Mouse (Mus musculus): ENCODE measurements around the gene Cdsn. TPM values are rescaled to one million over a fixed set of nuclear protein-coding genes. Genes with fewer than 3 reads are reported as not detected.

Cdsn gene
- total and polyA plus RNA-seq, 3 experiments: 0.27 to 1.1 (median 0.29) TPM

DNA sequence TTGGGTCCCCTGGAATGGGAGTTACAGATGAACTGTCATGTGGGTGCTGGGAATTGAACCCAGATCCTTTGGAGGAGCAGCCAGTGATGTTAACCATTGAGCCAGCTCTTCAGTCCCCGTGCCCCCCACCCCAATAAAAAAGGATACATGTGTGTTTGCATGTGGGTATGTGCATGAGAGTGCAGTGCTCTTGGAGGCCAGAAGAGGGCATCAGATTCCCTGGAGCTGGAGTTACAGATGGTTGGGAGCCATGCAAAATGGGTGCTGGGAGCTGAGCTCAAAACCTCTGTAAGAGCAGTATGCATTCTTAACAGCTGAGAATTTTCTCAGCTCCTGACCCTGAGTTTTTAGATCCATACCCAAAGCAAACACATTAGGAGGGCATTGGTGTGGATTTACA lies 35.4 kb downstream of the Cdsn start:
- no peak overlapping the region for H3K27ac ChIP-seq
- H3K36me3 ChIP-seq (ENCODE audit: control insufficient read depth, insufficient read depth, low read length): no peaks in the 10 kb centered on the region
- no peak for DNase-seq
- H3K4me3 ChIP-seq: no peak overlapping the region
- peaks cover 2% of the 10 kb centered on the region for H3K4me1 ChIP-seq (ENCODE audit: control insufficient read depth, insufficient read depth, low read length)
- TF ChIP-seq POLR2A (IDR thresholded peaks at IDR 0.05; ENCODE audit: insufficient read depth, low read depth, low read length) (no peak), CTCF (IDR thresholded peaks at IDR 0.05) (no peak), EP300 (IDR thresholded peaks at IDR 0.05; ENCODE audit: insufficient read depth, low read depth, low read length) (no peak)
- intact Hi-C loops (cut with DNase I): no loop called here
- WGBS: 61% methylated on average over 1 of the region's 1 CpGs
- no peaks in the 10 kb centered on the region for H3K27me3 ChIP-seq (ENCODE audit: control insufficient read depth, insufficient read depth, low read length)
- H3K9ac ChIP-seq (ENCODE audit: low read depth, low read length): no peak overlapping the region
- H3K79me2 ChIP-seq (replicated peaks; ENCODE audit: control insufficient read depth, insufficient read depth, low read length): no peaks in the 10 kb centered on the region

DNA sequence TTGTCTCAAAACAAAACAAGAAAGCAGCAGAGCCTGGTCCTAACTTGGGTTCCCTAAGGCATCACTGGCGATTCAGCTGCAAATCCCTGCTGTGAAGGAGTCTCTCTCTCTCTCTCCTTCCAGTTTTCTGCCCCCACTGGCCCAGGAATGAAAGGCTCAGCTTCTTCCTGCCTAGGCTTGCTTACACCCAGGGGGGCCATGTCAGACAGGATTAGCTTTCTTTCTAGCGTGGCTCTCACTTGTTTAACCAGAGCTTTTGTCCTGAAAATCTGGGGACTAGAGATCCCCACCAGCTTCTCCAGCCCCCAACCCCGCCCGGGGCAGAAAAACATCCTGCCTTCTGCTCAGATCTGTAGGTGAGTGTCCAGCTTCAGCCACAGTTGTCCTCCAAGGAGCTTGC lies 36.5 kb downstream of the Cdsn start:
- TF ChIP-seq CTCF (IDR thresholded peaks at IDR 0.05): no peak
- TF ChIP-seq EP300 (IDR thresholded peaks at IDR 0.05; ENCODE audit: insufficient read depth, low read depth, low read length): no peak
- TF ChIP-seq POLR2A (IDR thresholded peaks at IDR 0.05; ENCODE audit: insufficient read depth, low read depth, low read length): no peak
- no peak for DNase-seq
- H3K4me1 ChIP-seq (ENCODE audit: control insufficient read depth, insufficient read depth, low read length): peaks cover 2% of the 10 kb centered on the region
- H3K36me3 ChIP-seq (ENCODE audit: control insufficient read depth, insufficient read depth, low read length): no peaks in the 10 kb centered on the region
- H3K9ac ChIP-seq (ENCODE audit: low read depth, low read length): no peak overlapping the region
- WGBS: 34% methylated on average over 4 of the region's 4 CpGs
- no peak overlapping the region for H3K4me3 ChIP-seq
- no peaks in the 10 kb centered on the region for H3K27me3 ChIP-seq (ENCODE audit: control insufficient read depth, insufficient read depth, low read length)
- intact Hi-C loops (cut with DNase I): no loop called here
- H3K79me2 ChIP-seq (replicated peaks; ENCODE audit: control insufficient read depth, insufficient read depth, low read length): no peaks in the 10 kb centered on the region
- no peak overlapping the region for H3K27ac ChIP-seq

DNA sequence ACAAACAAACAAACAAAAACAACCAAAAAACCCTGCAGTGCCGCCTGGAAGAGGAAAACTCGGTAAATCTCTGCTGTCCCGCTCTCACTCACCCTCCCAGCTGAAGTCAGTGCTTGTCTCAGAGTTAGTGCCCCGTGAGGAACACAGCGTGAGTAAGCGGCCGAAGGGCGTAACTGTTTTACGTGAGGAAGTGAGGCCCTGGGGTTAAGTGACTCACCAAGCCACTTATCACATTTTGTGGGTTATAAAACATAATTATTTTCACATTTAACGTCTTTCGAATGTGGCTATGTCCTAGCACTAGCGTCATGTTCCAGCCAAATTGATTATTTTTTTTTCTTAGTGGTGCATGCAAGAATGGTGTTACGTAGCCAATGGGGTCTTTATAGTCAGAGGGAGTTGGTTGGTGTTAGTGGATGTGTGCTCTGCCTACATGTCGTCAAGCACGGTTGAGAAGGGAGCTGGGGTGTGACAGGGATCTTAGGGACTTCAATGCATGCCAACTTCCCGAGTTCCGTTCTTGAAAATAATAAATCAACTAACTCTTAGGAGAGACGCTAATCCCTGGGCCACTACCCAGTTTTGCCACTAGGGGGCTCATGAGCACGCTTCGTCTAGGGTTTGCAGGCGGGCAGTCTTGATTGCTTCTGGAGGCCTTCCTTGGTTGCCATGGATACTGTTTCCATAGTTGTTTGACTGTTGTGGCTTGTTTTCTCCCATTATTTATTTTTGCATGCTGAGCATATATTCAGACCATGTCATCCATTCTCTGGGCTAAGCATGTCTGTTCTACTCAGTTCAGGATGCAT lies 38.7 kb downstream of the Cdsn start:
- WGBS: 38% methylated on average over 21 of the region's 21 CpGs
- Histone ChIP-seq H3K36me3 (ENCODE audit: control insufficient read depth, insufficient read depth, low read length) (no peaks in the 10 kb centered on the region), H3K4me3 (no peak overlapping the region), H3K79me2 (replicated peaks; ENCODE audit: control insufficient read depth, insufficient read depth, low read length) (no peaks in the 10 kb centered on the region), H3K4me1 (ENCODE audit: control insufficient read depth, insufficient read depth, low read length) (peaks cover 2% of the 10 kb centered on the region), H3K27me3 (ENCODE audit: control insufficient read depth, insufficient read depth, low read length) (no peaks in the 10 kb centered on the region), H3K9ac (ENCODE audit: low read depth, low read length) (no peak overlapping the region), H3K27ac (no peak overlapping the region)
- peak; percentile 63 to 76 for DNase-seq
- peak; percentile 95 for TF ChIP-seq CTCF (IDR thresholded peaks at IDR 0.05)
- no peak for TF ChIP-seq EP300 (IDR thresholded peaks at IDR 0.05; ENCODE audit: insufficient read depth, low read depth, low read length)
- intact Hi-C loops (cut with DNase I): loop anchor here (5.0 kb wide), 1 partner anchor 137 kb away; no protein-coding TSS in a partner anchor

DNA sequence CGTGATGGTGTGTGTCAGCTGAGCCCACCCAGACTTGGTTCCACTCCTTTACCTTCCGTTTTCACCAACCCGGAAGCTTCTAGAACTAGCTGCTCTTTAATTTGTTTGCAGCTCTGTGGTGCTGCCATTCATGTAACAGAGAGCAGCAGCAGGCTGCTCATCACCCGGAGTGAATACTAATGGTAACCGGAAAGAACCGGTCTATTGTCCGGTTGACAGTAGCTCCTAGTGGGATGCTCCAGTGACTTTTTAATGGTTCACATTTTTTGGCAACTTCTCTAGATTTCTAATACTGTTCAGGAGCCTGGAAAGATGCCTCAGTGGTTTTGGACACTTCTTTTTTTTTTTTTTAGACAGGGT lies 39.3 kb downstream of the Cdsn start:
- 91% methylated on average over 7 of the region's 7 CpGs for WGBS
- intact Hi-C loops (cut with DNase I): loop anchor here (5.0 kb wide), 1 partner anchor 136 kb away; no protein-coding TSS in a partner anchor

DNA sequence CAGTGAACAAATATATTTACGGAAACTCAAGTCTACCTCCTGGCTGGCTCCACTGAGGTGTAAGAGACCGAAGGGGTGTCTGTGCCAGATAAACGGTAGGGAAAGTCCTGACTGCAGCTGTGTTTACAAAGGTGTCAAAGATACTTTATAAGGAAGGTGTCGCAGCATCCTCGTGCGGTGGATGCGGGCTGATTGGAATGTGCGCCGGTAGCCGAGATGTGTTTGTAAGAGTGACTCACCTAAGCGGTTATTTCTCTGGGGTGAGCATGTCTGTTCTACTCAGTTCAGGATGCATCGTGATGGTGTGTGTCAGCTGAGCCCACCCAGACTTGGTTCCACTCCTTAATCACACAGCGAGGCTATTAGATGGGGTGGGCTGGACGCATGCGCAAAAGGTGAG lies 39.8 kb downstream of the Cdsn start:
- Histone ChIP-seq H3K36me3 (ENCODE audit: control insufficient read depth, insufficient read depth, low read length) (no peaks in the 10 kb centered on the region), H3K4me1 (ENCODE audit: control insufficient read depth, insufficient read depth, low read length) (peaks cover 2% of the 10 kb centered on the region), H3K4me3 (no peak overlapping the region), H3K9ac (ENCODE audit: low read depth, low read length) (no peak overlapping the region), H3K79me2 (replicated peaks; ENCODE audit: control insufficient read depth, insufficient read depth, low read length) (no peaks in the 10 kb centered on the region), H3K27me3 (ENCODE audit: control insufficient read depth, insufficient read depth, low read length) (no peaks in the 10 kb centered on the region), H3K27ac (no peak overlapping the region)
- 87% methylated on average over 15 of the region's 15 CpGs for WGBS
- no peak for DNase-seq
- TF ChIP-seq EP300 (IDR thresholded peaks at IDR 0.05; ENCODE audit: insufficient read depth, low read depth, low read length) (no peak), POLR2A (IDR thresholded peaks at IDR 0.05; ENCODE audit: insufficient read depth, low read depth, low read length) (no peak), CTCF (IDR thresholded peaks at IDR 0.05) (no peak)
- intact Hi-C loops (cut with DNase I): loop anchor here (5.0 kb wide), 1 partner anchor 136 kb away; no protein-coding TSS in a partner anchor

More for the DNA sequence above, 39.3 kb downstream of the Cdsn start:
- TF ChIP-seq CTCF (IDR thresholded peaks at IDR 0.05) (no peak), POLR2A (IDR thresholded peaks at IDR 0.05; ENCODE audit: insufficient read depth, low read depth, low read length) (no peak), EP300 (IDR thresholded peaks at IDR 0.05; ENCODE audit: insufficient read depth, low read depth, low read length) (no peak)
- DNase-seq: no peak
- H3K4me1 ChIP-seq (ENCODE audit: control insufficient read depth, insufficient read depth, low read length): peaks cover 2% of the 10 kb centered on the region
- no peak overlapping the region for H3K4me3 ChIP-seq
- no peak overlapping the region for H3K9ac ChIP-seq (ENCODE audit: low read depth, low read length)
- no peaks in the 10 kb centered on the region for H3K27me3 ChIP-seq (ENCODE audit: control insufficient read depth, insufficient read depth, low read length)
- no peaks in the 10 kb centered on the region for H3K79me2 ChIP-seq (replicated peaks; ENCODE audit: control insufficient read depth, insufficient read depth, low read length)
- H3K27ac ChIP-seq: no peak overlapping the region
- no peaks in the 10 kb centered on the region for H3K36me3 ChIP-seq (ENCODE audit: control insufficient read depth, insufficient read depth, low read length)

DNA sequence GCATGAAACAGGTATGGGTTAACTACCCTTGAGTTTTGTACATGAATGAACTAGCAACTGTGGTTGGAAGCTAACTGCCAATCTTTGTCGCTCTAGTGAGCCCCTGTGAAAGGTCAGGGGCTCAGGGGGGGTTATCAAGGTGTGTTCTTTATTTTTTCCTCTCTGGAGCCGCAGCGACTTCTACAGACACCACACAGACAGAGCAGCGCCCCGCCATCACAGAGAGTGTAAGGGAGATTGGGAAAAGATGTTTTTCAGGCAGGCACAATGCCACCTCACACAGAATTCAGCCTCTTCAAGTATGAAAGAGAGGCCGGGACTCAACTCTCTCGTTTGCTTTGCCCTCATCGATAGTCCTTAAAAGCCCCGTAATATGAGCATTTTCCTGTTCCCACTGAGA lies 40.2 kb downstream of the Cdsn start:
- no peaks in the 10 kb centered on the region for H3K79me2 ChIP-seq (replicated peaks; ENCODE audit: control insufficient read depth, insufficient read depth, low read length)
- no peak overlapping the region for H3K4me3 ChIP-seq
- no peak overlapping the region for H3K27ac ChIP-seq
- no peak for DNase-seq
- no peak for TF ChIP-seq EP300 (IDR thresholded peaks at IDR 0.05; ENCODE audit: insufficient read depth, low read depth, low read length)
- TF ChIP-seq POLR2A (IDR thresholded peaks at IDR 0.05; ENCODE audit: insufficient read depth, low read depth, low read length): no peak
- no peak for TF ChIP-seq CTCF (IDR thresholded peaks at IDR 0.05)
- H3K36me3 ChIP-seq (ENCODE audit: control insufficient read depth, insufficient read depth, low read length): no peaks in the 10 kb centered on the region
- intact Hi-C loops (cut with DNase I): loop anchor here (5.0 kb wide), 1 partner anchor 135 kb away; no protein-coding TSS in a partner anchor
- no peaks in the 10 kb centered on the region for H3K27me3 ChIP-seq (ENCODE audit: control insufficient read depth, insufficient read depth, low read length)
- H3K9ac ChIP-seq (ENCODE audit: low read depth, low read length): no peak overlapping the region
- WGBS: 73% methylated on average over 9 of the region's 9 CpGs
- peaks cover 2% of the 10 kb centered on the region for H3K4me1 ChIP-seq (ENCODE audit: control insufficient read depth, insufficient read depth, low read length)

Data from heart, adult 2 months (tissue).